Mouse (Mus musculus): ENCODE data around the gene Sec16a.

GRCm38 (mm10) chr2:26484169-26484568 is 39.2 kb upstream of the Sec16a start:
- TF ChIP-seq POLR2A (IDR thresholded peaks at IDR 0.05; ENCODE audit: extremely low read depth, insufficient read depth, low read length) = no peak
- TF ChIP-seq CTCF (IDR thresholded peaks at IDR 0.05; ENCODE audit: low read depth, low read length) = no peak

Data from liver, adult 2 months (tissue).